Mouse (Mus musculus) layer of hippocampus, adult 2 months (tissue): Measurements from ENCODE around the gene Cisd2. TPM values are rescaled to one million over a fixed set of nuclear protein-coding genes. Genes with fewer than 3 reads are reported as not detected.

Experiments used
- DNase-seq, 2 experiments: peaks; one replicate each; pipeline ENCODE4 v3.0.0; 2022; ENCODE audit warnings: low spot score in 2 of 2
- H3K27ac ChIP-seq: fragments of 200-600 bp; 2 replicates; pipeline ENCODE4 v1.8.1; 2022
- H3K4me3 ChIP-seq: fragments of 200-600 bp; 2 replicates; pipeline ENCODE4 v1.8.1; 2022; ENCODE audit warnings: mild to moderate bottlenecking
- CTCF ChIP-seq: fragments of 200-600 bp; conservative IDR thresholded peaks from 2 replicates; pipeline ENCODE4 v1.8.1; 2022; ENCODE audit warnings: antibody characterized with exemption, mild to moderate bottlenecking, moderate library complexity
- long read RNA-seq, 2 experiments: library from polyadenylated mRNA; stranded (forward); transcript quantifications; one replicate each; pipeline ENCODE4 v2.0.0; 2021; ENCODE audit warnings: borderline mapping rate in 2 of 2
- total RNA-seq, 2 experiments: library from RNA; stranded (reverse); gene quantifications; 2 replicates each; pipeline ENCODE4 v1.2.3; 2021

The Cisd2 gene
- total RNA-seq = 10 to 100 TPM; 34.4 to 35.1 TPM
- long read RNA-seq, experiment 1, transcript Cisd2-201 (3 exons, 3,361 nt) = major isoform, 37 of 41 reads
- long read RNA-seq, experiment 1, partial matches to known transcripts = 0 of 41 reads
- long read RNA-seq, experiment 1, other reads (novel, unspliced or antisense) = 3 of 41 reads
- long read RNA-seq, experiment 2, transcript Cisd2-201 (3 exons, 3,361 nt) = major isoform, 39 of 41 reads
- long read RNA-seq, experiment 2, partial matches to known transcripts = 0 of 41 reads
- long read RNA-seq, experiment 2, other reads (novel, unspliced or antisense) = 2 of 41 reads

GRCm38 (mm10) chr3:135423608-135424212 is at the start of gene Cisd2:
Gene Cisd2 (minus strand): TSS chr3:135423925.
- H3K27ac ChIP-seq = peak within 1 kb of the TSS; percentile 99
- TF ChIP-seq CTCF = no peak
- peak within 1 kb of the TSS; percentile 91 for H3K4me3 ChIP-seq
- no peak for DNase-seq

GRCm38 (mm10) chr3:135470823-135471222 is 47.1 kb upstream of the Cisd2 start:
- no peak for DNase-seq
- TF ChIP-seq CTCF = no peak
- H3K27ac ChIP-seq = no peak overlapping the region
- no peak overlapping the region for H3K4me3 ChIP-seq

- peak; percentile 19 to 46 for DNase-seq
- Histone ChIP-seq H3K27ac (no peak overlapping the region), H3K4me3 (no peak overlapping the region)
- no peak for TF ChIP-seq CTCF
These were observed 46.2 kb upstream of the Cisd2 start for GRCm38 (mm10) chr3:135469974-135470373.

- DNase-seq = no peak
- H3K27ac ChIP-seq = no peak overlapping the region
- TF ChIP-seq CTCF = no peak
These were observed 45.4 kb upstream of the Cisd2 start for GRCm38 (mm10) chr3:135469146-135469545.

GRCm38 (mm10) chr3:135468402-135468801 is 44.7 kb upstream of the Cisd2 start:
- H3K27ac ChIP-seq = no peak overlapping the region
- H3K4me3 ChIP-seq = no peak overlapping the region
- DNase-seq = no peak
- TF ChIP-seq CTCF = no peak

More at GRCm38 (mm10) chr3:135469146-135469545, 45.4 kb upstream of the Cisd2 start:
- no peak overlapping the region for H3K4me3 ChIP-seq

GRCm38 (mm10) chr3:135458981-135459380 is 35.3 kb upstream of the Cisd2 start:
- no peak overlapping the region for H3K4me3 ChIP-seq
- no peak for DNase-seq
- no peak overlapping the region for H3K27ac ChIP-seq
- no peak for TF ChIP-seq CTCF

- no peak overlapping the region for H3K4me3 ChIP-seq
- DNase-seq = no peak
- no peak overlapping the region for H3K27ac ChIP-seq
- no peak for TF ChIP-seq CTCF
These were observed 21.2 kb upstream of the Cisd2 start for GRCm38 (mm10) chr3:135444930-135445329.

- no peak for DNase-seq
- H3K27ac ChIP-seq = peak overlapping the region; percentile 99; the same call in 1 of the 2 replicates
These were observed 16.9 kb upstream of the Cisd2 start for GRCm38 (mm10) chr3:135440621-135441020.

GRCm38 (mm10) chr3:135440221-135440620 is 16.5 kb upstream of the Cisd2 start:
- no peak for DNase-seq
- Histone ChIP-seq H3K27ac (peak overlapping the region; percentile 99), H3K4me3 (peak overlapping the region; percentile 94)
- TF ChIP-seq CTCF = no peak

More at GRCm38 (mm10) chr3:135440621-135441020, 16.9 kb upstream of the Cisd2 start:
- no peak for TF ChIP-seq CTCF
- peak overlapping the region; percentile 94 for H3K4me3 ChIP-seq

GRCm38 (mm10) chr3:135439651-135440050 is 15.9 kb upstream of the Cisd2 start:
- Histone ChIP-seq H3K4me3 (peak overlapping the region; percentile 94), H3K27ac (peak overlapping the region; percentile 99)
- no peak for TF ChIP-seq CTCF
- DNase-seq = no peak

GRCm38 (mm10) chr3:135438913-135439531 is 15.3 kb upstream of the Cisd2 start:
- TF ChIP-seq CTCF = no peak
- Histone ChIP-seq H3K4me3 (peak overlapping the region; percentile 94), H3K27ac (peak overlapping the region; percentile 99)
- peak; percentile 60 to 64 for DNase-seq

GRCm38 (mm10) chr3:135438531-135438912 is 14.8 kb upstream of the Cisd2 start:
- DNase-seq = peak; percentile 91 to 96
- Histone ChIP-seq H3K4me3 (peak overlapping the region; percentile 94), H3K27ac (peak overlapping the region; percentile 99)
- TF ChIP-seq CTCF = no peak

- peak; percentile 98 to 99 for DNase-seq
- no peak; the same call in 1 of the 2 replicates for TF ChIP-seq CTCF
- H3K27ac ChIP-seq = peak within 1 kb of the TSS; percentile 99
- peak within 1 kb of the TSS; percentile 94 for H3K4me3 ChIP-seq
These were observed 14.2 kb upstream of the Cisd2 start, which contains the start of gene Ube2d3 for GRCm38 (mm10) chr3:135437758-135438495. Gene Ube2d3 (plus strand): TSS chr3:135438149.
